ENCODE assay signal across 16 mouse cellular contexts in genomic region chr5:97451451-97451850, GRCm38 (mm10).
DNase-seq lines count a peak whose midpoint lies in the region.
"Had no signal": no experiment of that assay in that cellular context is flagged by ENCODE, and none has a peak within 500 bp of the region (broad histone marks: within the 10 kb centered on the region; RNA-seq: fewer than 3 reads in every experiment).

No protein-coding gene starts in this region.

- peak; percentile 46 for DNase-seq in embryo, embryonic 10.5 days (ENCODE audit: low spot score)
- peak; percentile 17 for DNase-seq in embryo, embryonic 11.5 days (ENCODE audit: low read depth, low spot score)
- DNase-seq in forelimb bud, embryonic 11.5 days (ENCODE audit: low read depth, low spot score): peak; percentile 49
- DNase-seq in mesoderm, embryonic 11.5 days (ENCODE audit: low read depth, low spot score): peak; percentile 50
- no peak for DNase-seq in yolk sac, embryonic 10.5 days (ENCODE audit: low spot score)
- no peak for DNase-seq in frontal cortex, postnatal 10 days (ENCODE audit: low spot score in 2 of 2)
- no peak for DNase-seq in T-cell, adult 2 months (ENCODE audit: low spot score)
- DNase-seq: adrenal gland, adult 8-10 months; adrenal gland, postnatal 25 days; B cell, adult 2 months; cerebellum, adult 11-12 months; cerebellum, adult 8-10 months; cerebellum, postnatal 10 days; cerebellum, postnatal 36 days; gastrocnemius, postnatal 25 days; heart, adult 2 months had no signal

Comparison
In these comparisons a context has a peak if more than half of its experiments do, and no peak if none do; other contexts are left out.
1. DNase-seq: peak in embryo, embryonic 10.5 days (single experiment), embryo, embryonic 11.5 days (single experiment), forelimb bud, embryonic 11.5 days (single experiment) and mesoderm, embryonic 11.5 days (single experiment); none in yolk sac, embryonic 10.5 days (single experiment), frontal cortex, postnatal 10 days (0 of 2) and T-cell, adult 2 months (single experiment).